Mouse (Mus musculus) cerebellum, adult 2 months (tissue): ENCODE measurements at regions not wholly inside any gene's neighbourhood (a gene's known extent, or its start where the extent isn't known, plus 50 kb on each side); places are given as distances from the start of the nearest gene placed in this dataset.

Source experiments
- CTCF ChIP-seq: fragments of 200-500 bp; IDR thresholded peaks from 2 replicates; pipeline ENCODE4 v1.5.1; 2011; ENCODE audit warnings: low read depth, mild to moderate bottlenecking, control low read depth, low read length, moderate library complexity, borderline replicate concordance; ENCODE audit not compliant: insufficient read depth
- POLR2A ChIP-seq: fragments of 200-500 bp; IDR thresholded peaks from 2 replicates; pipeline ENCODE4 v1.6.1; 2011; ENCODE audit warnings: low read length, control low read depth, borderline replicate concordance; ENCODE audit not compliant: insufficient read depth

DNA sequence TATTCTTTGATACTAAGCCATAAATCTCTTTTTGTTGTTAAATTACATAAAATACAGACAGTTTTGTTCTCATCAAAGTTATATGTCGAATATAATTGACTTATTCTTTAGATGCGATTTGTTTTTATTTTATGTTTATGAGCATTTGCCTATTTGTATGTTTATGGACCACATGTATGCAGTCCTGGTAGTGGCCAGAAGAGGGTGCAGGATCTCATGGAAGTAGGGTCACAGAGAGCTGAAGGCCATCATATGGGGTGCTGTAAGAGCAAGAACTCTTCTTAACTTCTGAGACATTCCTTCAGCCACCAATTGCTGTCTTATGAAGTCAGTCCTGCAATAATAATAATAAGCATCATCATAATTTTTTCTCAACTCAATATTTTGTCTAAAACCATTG is 143.2 kb upstream of the Nudt12 start:
- no peak for TF ChIP-seq CTCF
- no peak for TF ChIP-seq POLR2A
